Mouse (Mus musculus) intestine, embryonic 16.5 days (tissue): ENCODE measurements around the gene Rps27a. TPM values are rescaled to one million over a fixed set of nuclear protein-coding genes. Genes with fewer than 3 reads are reported as not detected.
A peak's percentile ranks its signal among the peaks of the same experiment; 100 is the strongest.
"Not testable (repeated sequence)": the region's sequence is repeated elsewhere in the genome, so short reads cannot be mapped to it uniquely, and the experiment has no call there.

ENCODE experiments used
- ATAC-seq: fragments of 200-750 bp; cut with Nextera tagmentation; 2 replicates; pipeline ENCODE4 v1.8.0; 2017; ENCODE audit warnings: moderate TSS enrichment, moderate library complexity
- H3K27ac ChIP-seq: fragments of 300-500 bp; sonication (generic); 2 replicates; pipeline ENCODE4 v1.5.1; 2014; ENCODE audit warnings: mild to moderate bottlenecking, low read length
- H3K27me3 ChIP-seq: fragments of 300-500 bp; sonication (generic); replicated peaks from 2 replicates; pipeline ENCODE4 v1.6.1; 2014; ENCODE audit warnings: low read length, control low read depth, mixed read lengths; ENCODE audit not compliant: control insufficient read depth, insufficient read depth
- H3K36me3 ChIP-seq: fragments of 300-500 bp; sonication (generic); 2 replicates; pipeline ENCODE4 v1.6.1; 2014; ENCODE audit warnings: low read length, control low read depth; ENCODE audit not compliant: control insufficient read depth, insufficient read depth
- H3K4me1 ChIP-seq: fragments of 300-500 bp; sonication (generic); 2 replicates; pipeline ENCODE4 v1.6.1; 2014; ENCODE audit warnings: low read length, control low read depth, mixed read lengths; ENCODE audit not compliant: control insufficient read depth, insufficient read depth
- H3K4me2 ChIP-seq: fragments of 300-500 bp; sonication (generic); 2 replicates; pipeline ENCODE4 v1.6.1; 2014; ENCODE audit warnings: low read depth, low read length, control low read depth
- H3K4me3 ChIP-seq: fragments of 300-500 bp; sonication (generic); 2 replicates; pipeline ENCODE4 v1.5.1; 2014; ENCODE audit warnings: mild to moderate bottlenecking, low read length
- H3K9ac ChIP-seq: fragments of 300-500 bp; sonication (generic); 2 replicates; pipeline ENCODE4 v1.6.1; 2014; ENCODE audit warnings: low read depth, low read length
- H3K9me3 ChIP-seq: fragments of 300-500 bp; sonication (generic); 2 replicates; pipeline ENCODE4 v1.6.1; 2016; ENCODE audit warnings: low read length, control low read depth; ENCODE audit not compliant: control insufficient read depth
- WGBS: fragments of 180-500 bp; shearing (Covaris S2); extraction: QIAGEN DNeasy Blood & Tissue Kit; methylation state at CpG from one replicate; pipeline ENCODE4 v1.1.7; 2014; 5-methylcytosine and 5-hydroxymethylcytosine counted together
- polyA plus RNA-seq: library from polyadenylated mRNA; unstranded; fragments of >200 nt; fragmentation: Nextera tagmentation; extraction: Ambion mirVana; gene quantifications from 2 replicates; pipeline ENCODE4 v1.2.1, GENCODE M21; 2015

The Rps27a gene
- polyA plus RNA-seq, 1 experiment from 2014 or later = 1,006 TPM

DNA sequence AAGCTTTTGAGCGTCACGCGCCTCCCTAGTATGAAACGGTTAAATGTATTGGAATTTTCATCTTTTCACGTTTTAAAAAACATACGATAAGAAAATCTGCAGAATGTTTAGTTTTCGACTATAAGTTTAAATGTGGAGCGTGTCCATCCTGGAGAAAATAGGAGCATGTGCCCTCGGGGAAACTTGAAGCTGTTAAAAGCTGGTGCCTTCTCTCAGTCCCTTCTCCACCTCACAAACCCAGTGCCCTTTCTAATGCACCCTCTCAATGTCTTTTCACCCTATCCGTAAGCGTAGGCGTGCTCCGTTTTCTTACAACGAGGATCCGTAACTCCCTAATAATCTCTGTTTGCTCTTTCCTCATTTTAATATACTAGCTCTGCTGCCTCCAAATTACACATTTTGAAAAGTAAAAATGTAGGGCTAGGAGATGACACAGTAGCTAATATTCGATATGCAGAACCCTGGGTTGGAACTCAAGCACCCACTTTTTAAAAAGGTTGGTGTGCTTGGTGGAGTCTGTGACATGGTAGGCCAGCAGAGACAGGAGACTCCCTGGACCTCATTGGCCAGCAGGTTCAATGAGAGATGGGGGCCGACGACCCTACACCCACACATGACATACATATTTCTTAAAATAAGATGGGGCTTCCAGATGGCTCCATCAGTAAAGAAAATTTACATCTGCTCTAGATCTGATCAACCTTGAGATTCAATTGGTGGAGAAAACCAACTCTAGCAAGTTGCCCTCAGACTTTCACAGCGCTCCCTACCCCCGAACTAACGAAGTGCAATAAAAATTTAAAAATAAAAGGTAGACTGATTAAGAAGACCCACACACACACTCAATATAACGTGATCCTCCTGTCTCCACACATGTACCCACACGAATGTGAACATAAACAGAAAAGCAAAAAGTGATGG is 855 bp upstream of the Rps27a start:
- Histone ChIP-seq H3K4me1 (peaks cover 5% of the 10 kb centered on the region; the same call in 1 of the 2 replicates), H3K4me3 (peak overlapping the region; percentile 84), H3K27me3 (no peaks in the 10 kb centered on the region), H3K9ac (peak overlapping the region; percentile 90), H3K36me3 (0 out of 2 replicates have a peak, but pooled peaks cover 5% of the 10 kb centered on the region), H3K27ac (peak overlapping the region; percentile 70), H3K4me2 (peak overlapping the region; percentile 57), H3K9me3 (no peaks in the 10 kb centered on the region)
- no peak for ATAC-seq
- 24% methylated on average over 23 of the region's 23 CpGs for WGBS

GRCm38 (mm10) chr11:29547249-29547751 is 609 bp downstream of the Rps27a start:
- Histone ChIP-seq H3K4me1 (peaks cover 5% of the 10 kb centered on the region; the same call in 1 of the 2 replicates), H3K4me3 (peak overlapping the region; percentile 84), H3K9ac (peak overlapping the region; percentile 90), H3K9me3 (no peaks in the 10 kb centered on the region), H3K4me2 (peak overlapping the region; percentile 54), H3K27me3 (no peaks in the 10 kb centered on the region), H3K27ac (peak overlapping the region; percentile 70), H3K36me3 (0 out of 2 replicates have a peak, but pooled peaks cover 5% of the 10 kb centered on the region)
- ATAC-seq = peak; percentile 18
- WGBS = under 1% methylated on average over 27 of the region's 27 CpGs

- Histone ChIP-seq H3K4me1 (peaks cover 5% of the 10 kb centered on the region; the same call in 1 of the 2 replicates), H3K9me3 (no peaks in the 10 kb centered on the region), H3K9ac (peak overlapping the region; percentile 90), H3K36me3 (0 out of 2 replicates have a peak, but pooled peaks cover 5% of the 10 kb centered on the region), H3K4me3 (peak overlapping the region; percentile 84), H3K27ac (peak overlapping the region; percentile 70), H3K4me2 (peak overlapping the region; percentile 54), H3K27me3 (no peaks in the 10 kb centered on the region)
- ATAC-seq = no peak
- 18% methylated on average over 2 of the region's 2 CpGs for WGBS
Measured at GRCm38 (mm10) chr11:29546762-29547161, 1.1 kb downstream of the Rps27a start.

- 92% methylated on average over 2 of the region's 2 CpGs for WGBS
- not testable (repeated sequence) for H3K27ac ChIP-seq, H3K27me3 ChIP-seq, ATAC-seq, H3K9me3 ChIP-seq, H3K36me3 ChIP-seq, H3K4me1 ChIP-seq
- H3K4me2 ChIP-seq = peak overlapping the region; percentile 54
- H3K9ac ChIP-seq = peak overlapping the region; percentile 90
- H3K4me3 ChIP-seq = peak overlapping the region; percentile 84
Measured at GRCm38 (mm10) chr11:29546297-29546696, 1.6 kb downstream of the Rps27a start.

GRCm38 (mm10) chr11:29545150-29545752 is 2.7 kb downstream of the Rps27a start:
- H3K4me1 ChIP-seq, H3K4me2 ChIP-seq, H3K27me3 ChIP-seq, H3K4me3 ChIP-seq, H3K27ac ChIP-seq, H3K9ac ChIP-seq, H3K36me3 ChIP-seq, H3K9me3 ChIP-seq, ATAC-seq: not testable (repeated sequence)
- WGBS = 83% methylated on average over 4 of the region's 4 CpGs

DNA sequence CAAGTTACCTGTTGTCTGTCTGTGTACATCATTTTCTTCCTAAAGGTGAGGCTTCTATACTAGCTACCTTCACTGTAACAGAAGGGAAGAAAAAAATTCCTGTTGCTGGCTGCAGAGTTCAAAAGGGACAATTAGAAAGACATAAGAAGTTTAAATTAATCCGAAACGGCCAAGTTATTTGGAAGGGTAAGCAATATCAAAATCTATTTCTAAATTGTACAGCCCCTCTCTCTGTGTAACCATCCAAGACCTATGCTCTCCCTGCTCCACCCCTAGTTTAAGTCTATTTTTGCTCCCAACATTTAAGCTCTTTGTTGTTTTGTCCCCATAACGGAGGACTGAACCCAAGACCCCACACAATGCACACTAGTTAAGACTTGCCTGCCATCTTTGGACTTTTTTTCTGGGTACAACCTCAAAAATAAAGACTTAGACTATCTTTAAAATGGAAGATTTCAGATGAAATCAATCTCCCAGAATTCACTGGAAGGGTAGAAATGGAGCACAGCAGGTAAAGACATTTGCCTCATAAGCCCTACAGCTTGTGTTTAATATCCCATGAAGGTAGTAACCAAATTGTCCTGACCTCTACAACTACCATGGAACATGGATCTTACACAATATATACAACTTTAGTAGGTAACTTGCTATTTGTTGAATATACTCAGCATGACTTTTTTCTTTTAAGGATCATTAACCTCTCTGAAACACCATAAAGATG is 3.5 kb downstream of the Rps27a start:
- Histone ChIP-seq H3K9me3 (no peaks in the 10 kb centered on the region), H3K27ac (no peak overlapping the region), H3K9ac (no peak overlapping the region), H3K4me1 (peaks cover 5% of the 10 kb centered on the region; the same call in 1 of the 2 replicates), H3K4me2 (no peak overlapping the region), H3K4me3 (no peak overlapping the region), H3K36me3 (0 out of 2 replicates have a peak, but pooled peaks cover 5% of the 10 kb centered on the region), H3K27me3 (no peaks in the 10 kb centered on the region)
- WGBS = 84% methylated on average over 3 of the region's 3 CpGs
- no peak for ATAC-seq

DNA sequence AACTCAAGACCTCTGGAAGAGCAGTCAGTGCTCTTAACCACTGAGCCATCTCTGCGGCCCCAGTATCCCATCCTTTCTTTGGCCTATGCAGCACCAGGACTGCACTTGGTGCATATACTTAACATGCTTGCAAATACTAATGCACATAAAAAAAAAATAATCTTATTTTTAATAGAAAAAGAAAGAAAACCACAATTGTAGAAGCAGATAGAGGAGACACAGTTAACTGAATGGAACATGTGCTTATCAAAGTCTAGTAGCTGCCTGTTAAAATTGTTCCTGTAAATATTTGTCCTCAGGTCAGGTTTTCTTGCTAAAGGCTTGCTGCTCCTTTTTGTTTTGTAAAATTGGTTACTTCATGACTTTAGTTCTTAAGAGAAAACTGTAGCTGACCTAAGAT is 9.7 kb downstream of the Rps27a start:
- H3K4me1 ChIP-seq = no peaks in the 10 kb centered on the region
- H3K9me3 ChIP-seq = no peaks in the 10 kb centered on the region
- no peak overlapping the region for H3K27ac ChIP-seq
- H3K4me2 ChIP-seq = no peak overlapping the region
- no peaks in the 10 kb centered on the region for H3K27me3 ChIP-seq
- ATAC-seq = no peak
- WGBS = 97% methylated on average over 1 of the region's 1 CpGs
- no peak overlapping the region for H3K9ac ChIP-seq
- H3K4me3 ChIP-seq = no peak overlapping the region
- H3K36me3 ChIP-seq = no peaks in the 10 kb centered on the region; the same call in none of the 2 replicates

DNA sequence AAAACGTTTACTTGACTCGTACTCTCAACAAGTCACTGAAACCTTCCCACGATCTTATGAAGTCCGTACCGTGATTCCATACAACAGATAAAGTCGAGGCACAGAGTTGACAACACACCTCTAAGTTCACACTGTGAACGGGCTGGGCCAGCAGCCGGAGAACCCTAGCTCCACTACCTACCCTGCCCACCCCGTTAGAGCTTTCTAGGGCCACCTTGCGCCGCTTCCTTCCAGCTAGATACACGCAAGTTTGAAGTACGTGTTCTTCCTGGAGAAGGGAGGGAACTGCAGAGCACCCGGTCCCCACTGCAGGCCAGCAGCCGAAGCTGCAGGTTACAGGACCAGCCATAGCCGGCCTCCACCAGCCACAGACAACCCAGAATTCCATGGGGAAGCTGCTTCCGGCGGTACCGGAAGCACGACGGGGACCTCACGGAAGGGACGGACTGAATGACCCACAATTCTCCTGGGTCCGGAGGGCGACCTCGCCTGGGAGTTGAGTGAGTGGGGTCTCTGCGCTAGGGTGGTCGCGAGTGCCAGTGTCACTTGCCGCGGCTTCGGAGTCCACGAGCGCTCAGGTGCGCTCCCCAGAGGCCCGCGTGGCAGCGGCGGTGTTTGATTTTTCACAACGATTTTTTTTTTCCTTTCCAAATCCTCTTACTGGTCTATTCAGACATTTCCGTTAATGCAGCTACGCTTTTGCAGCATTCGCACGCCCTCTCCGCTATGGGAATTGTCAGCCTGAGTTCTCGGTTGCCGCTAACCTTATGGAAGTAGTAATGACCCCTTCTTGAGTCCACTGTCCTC is 21.7 kb downstream of the Rps27a start, which contains the start of gene Mtif2:
Gene Mtif2 (plus strand): TSS at position 421 of the 807 bp plus-strand sequence.
- ATAC-seq = peak; percentile 99

More for the DNA sequence above, 21.7 kb downstream of the Rps27a start, which contains the start of gene Mtif2:
- H3K9ac ChIP-seq = peak within 1 kb of the TSS; percentile 82
- peak within 1 kb of the TSS; percentile 79 for H3K4me3 ChIP-seq
- H3K27ac ChIP-seq = peak within 1 kb of the TSS; percentile 85
- 2% methylated on average over 47 of the region's 47 CpGs for WGBS
- H3K4me2 ChIP-seq = peak within 1 kb of the TSS; percentile 65
- peaks cover 6% of the 10 kb centered on the region for H3K4me1 ChIP-seq
- no peaks in the 10 kb centered on the region for H3K9me3 ChIP-seq
- H3K27me3 ChIP-seq = no peaks in the 10 kb centered on the region
- no peaks in the 10 kb centered on the region for H3K36me3 ChIP-seq
